Mouse (Mus musculus) hindbrain, embryonic 11.5 days (tissue): ENCODE results near the gene Mrps27. TPM values are rescaled to one million over a fixed set of nuclear protein-coding genes. Genes with fewer than 3 reads are reported as not detected.

Source experiments
- ATAC-seq: fragments of 200-750 bp; cut with Nextera tagmentation; 2 replicates; pipeline ENCODE4 v1.8.0; 2017; ENCODE audit warnings: mild to moderate bottlenecking, moderate TSS enrichment, moderate library complexity; ENCODE audit not compliant: low FRiP score
- DNase-seq: peaks from one replicate; pipeline ENCODE4 v3.0.0-alpha.2; 2015; ENCODE audit warnings: low spot score
- H3K27ac ChIP-seq: fragments of 300-500 bp; sonication (generic); 2 replicates; pipeline ENCODE4 v1.5.1; 2014; ENCODE audit warnings: mild to moderate bottlenecking, low read depth, low read length
- H3K27me3 ChIP-seq: fragments of 300-500 bp; sonication (generic); 2 replicates; pipeline ENCODE4 v1.6.1; 2014; ENCODE audit warnings: mild to moderate bottlenecking, low read length, moderate library complexity, mixed read lengths; ENCODE audit not compliant: control insufficient read depth, insufficient read depth
- H3K36me3 ChIP-seq: fragments of 300-500 bp; sonication (generic); 2 replicates; pipeline ENCODE4 v1.6.1; 2014; ENCODE audit warnings: mild to moderate bottlenecking, low read length, moderate library complexity, mixed read lengths; ENCODE audit not compliant: control insufficient read depth, insufficient read depth
- H3K4me1 ChIP-seq: fragments of 300-500 bp; sonication (generic); replicated peaks from 2 replicates; pipeline ENCODE4 v1.6.1; 2014; ENCODE audit warnings: low read length, mixed read lengths; ENCODE audit not compliant: control insufficient read depth, insufficient read depth
- H3K4me2 ChIP-seq: fragments of 300-500 bp; sonication (generic); replicated peaks from 2 replicates; pipeline ENCODE4 v1.6.1; 2014; ENCODE audit warnings: mild to moderate bottlenecking, low read depth, low read length
- H3K4me3 ChIP-seq: fragments of 300-500 bp; sonication (generic); 2 replicates; pipeline ENCODE4 v1.5.1; 2014; ENCODE audit warnings: low read depth, low read length
- H3K9ac ChIP-seq: fragments of 300-500 bp; sonication (generic); 2 replicates; pipeline ENCODE4 v1.6.1; 2014; ENCODE audit warnings: low read depth, low read length
- H3K9me3 ChIP-seq: fragments of 300-500 bp; sonication (generic); 2 replicates; pipeline ENCODE4 v1.6.1; 2016; ENCODE audit warnings: low read length; ENCODE audit not compliant: control insufficient read depth
- WGBS: fragments of 180-500 bp; shearing (Covaris S2); extraction: QIAGEN DNeasy Blood & Tissue Kit; methylation state at CpG from one replicate; pipeline ENCODE4 v1.1.7; 2014; 5-methylcytosine and 5-hydroxymethylcytosine counted together
- polyA plus RNA-seq: library from polyadenylated mRNA; unstranded; fragments of >200 nt; fragmentation: Nextera tagmentation; extraction: Ambion mirVana; gene quantifications from 2 replicates; pipeline ENCODE4 v1.2.1, GENCODE M21; 2014

Gene Mrps27
- 55.6 and 59.2 TPM in 2 replicates for polyA plus RNA-seq

- Histone ChIP-seq H3K27me3 (no peaks in the 10 kb centered on the region), H3K9me3 (no peaks in the 10 kb centered on the region), H3K36me3 (0 out of 2 replicates have a peak, but pooled peaks cover 2% of the 10 kb centered on the region), H3K27ac (peak within 1 kb of the TSS; percentile 82), H3K4me2 (peak within 1 kb of the TSS; percentile 50), H3K4me3 (peak within 1 kb of the TSS; percentile 73), H3K9ac (peak within 1 kb of the TSS; percentile 83), H3K4me1 (no peaks in the 10 kb centered on the region)
- DNase-seq, result peak; percentile 97
- peak; percentile 98 for ATAC-seq
- WGBS, result 3% methylated on average over 38 of the region's 39 CpGs
These were observed at the start of gene Mrps27, which contains the start of gene Ptcd2 for GRCm38 (mm10) chr13:99344599-99345575. Gene Mrps27 (plus strand): TSS chr13:99344786. Gene Ptcd2 (minus strand): TSS chr13:99344705.

- DNase-seq (no peak), ATAC-seq (no peak)
- Histone ChIP-seq H3K9ac (no peak overlapping the region), H3K4me2 (no peak overlapping the region), H3K27me3 (no peaks in the 10 kb centered on the region), H3K9me3 (no peaks in the 10 kb centered on the region), H3K4me1 (no peaks in the 10 kb centered on the region), H3K36me3 (no peaks in the 10 kb centered on the region), H3K4me3 (no peak overlapping the region), H3K27ac (no peak overlapping the region)
- WGBS, result 88% methylated on average over 5 of the region's 5 CpGs
These were observed 44.7 kb upstream of the Mrps27 start for GRCm38 (mm10) chr13:99299921-99300320.

- H3K4me1 ChIP-seq, result no peaks in the 10 kb centered on the region
- H3K9me3 ChIP-seq, result no peaks in the 10 kb centered on the region
- no peak overlapping the region for H3K4me3 ChIP-seq
- H3K9ac ChIP-seq, result no peak overlapping the region
- no peak overlapping the region for H3K4me2 ChIP-seq
- no peak overlapping the region for H3K27ac ChIP-seq
- DNase-seq, result no peak
- no peaks in the 10 kb centered on the region for H3K36me3 ChIP-seq
- 87% methylated on average over 5 of the region's 5 CpGs for WGBS
- no peak for ATAC-seq
- H3K27me3 ChIP-seq, result no peaks in the 10 kb centered on the region
These were observed 40.7 kb upstream of the Mrps27 start for GRCm38 (mm10) chr13:99303846-99304245.

- no peaks in the 10 kb centered on the region for H3K4me1 ChIP-seq
- H3K27me3 ChIP-seq, result no peaks in the 10 kb centered on the region
- WGBS, result 82% methylated on average over 11 of the region's 11 CpGs
- ATAC-seq (no peak), DNase-seq (no peak)
- no peak overlapping the region for H3K4me3 ChIP-seq
- no peak overlapping the region for H3K9ac ChIP-seq
- no peaks in the 10 kb centered on the region for H3K36me3 ChIP-seq
- no peak overlapping the region for H3K27ac ChIP-seq
- H3K4me2 ChIP-seq, result no peak overlapping the region
- no peaks in the 10 kb centered on the region for H3K9me3 ChIP-seq
These were observed 40.2 kb upstream of the Mrps27 start for GRCm38 (mm10) chr13:99304365-99304764.

- no peak for DNase-seq
- no peaks in the 10 kb centered on the region for H3K27me3 ChIP-seq
These were observed 39.4 kb upstream of the Mrps27 start for GRCm38 (mm10) chr13:99305186-99305585.

GRCm38 (mm10) chr13:99306164-99306563 lies 38.4 kb upstream of the Mrps27 start:
- Histone ChIP-seq H3K4me2 (no peak overlapping the region), H3K27ac (no peak overlapping the region), H3K36me3 (no peaks in the 10 kb centered on the region), H3K4me1 (no peaks in the 10 kb centered on the region), H3K9ac (no peak overlapping the region), H3K9me3 (no peaks in the 10 kb centered on the region), H3K4me3 (no peak overlapping the region), H3K27me3 (no peaks in the 10 kb centered on the region)
- ATAC-seq (no peak), DNase-seq (no peak)
- 93% methylated on average over 8 of the region's 8 CpGs for whole genome bisulfite sequencing

More at GRCm38 (mm10) chr13:99305186-99305585, 39.4 kb upstream of the Mrps27 start:
- no peaks in the 10 kb centered on the region for H3K9me3 ChIP-seq
- ATAC-seq, result no peak
- no peaks in the 10 kb centered on the region for H3K4me1 ChIP-seq
- WGBS, result 80% methylated on average over 1 of the region's 1 CpGs
- H3K4me2 ChIP-seq, result no peak overlapping the region
- no peaks in the 10 kb centered on the region for H3K36me3 ChIP-seq
- H3K9ac ChIP-seq, result no peak overlapping the region
- no peak overlapping the region for H3K4me3 ChIP-seq
- no peak overlapping the region for H3K27ac ChIP-seq

GRCm38 (mm10) chr13:99307930-99308359 lies 36.6 kb upstream of the Mrps27 start:
- whole genome bisulfite sequencing, result 87% methylated on average over 5 of the region's 5 CpGs
- DNase-seq (no peak), ATAC-seq (no peak)
- Histone ChIP-seq H3K27me3 (no peaks in the 10 kb centered on the region), H3K4me3 (no peak overlapping the region), H3K9ac (no peak overlapping the region), H3K4me2 (no peak overlapping the region), H3K36me3 (no peaks in the 10 kb centered on the region), H3K9me3 (no peaks in the 10 kb centered on the region), H3K27ac (no peak overlapping the region), H3K4me1 (no peaks in the 10 kb centered on the region)

- Histone ChIP-seq H3K4me3 (no peak overlapping the region), H3K4me1 (no peaks in the 10 kb centered on the region), H3K9ac (no peak overlapping the region), H3K9me3 (no peaks in the 10 kb centered on the region), H3K36me3 (no peaks in the 10 kb centered on the region), H3K4me2 (no peak overlapping the region), H3K27me3 (no peaks in the 10 kb centered on the region), H3K27ac (no peak overlapping the region)
- DNase-seq (no peak), ATAC-seq (no peak)
- WGBS, result 89% methylated on average over 8 of the region's 8 CpGs
These were observed 36.2 kb upstream of the Mrps27 start for GRCm38 (mm10) chr13:99308393-99308792.

- 89% methylated on average over 5 of the region's 5 CpGs for WGBS
- H3K4me3 ChIP-seq, result no peak overlapping the region
- no peak for ATAC-seq
These were observed 30.5 kb upstream of the Mrps27 start for GRCm38 (mm10) chr13:99314098-99314497.

More at GRCm38 (mm10) chr13:99314098-99314497, 30.5 kb upstream of the Mrps27 start:
- Histone ChIP-seq H3K27ac (no peak overlapping the region), H3K4me2 (no peak overlapping the region), H3K36me3 (no peaks in the 10 kb centered on the region), H3K4me1 (no peaks in the 10 kb centered on the region), H3K9me3 (no peaks in the 10 kb centered on the region), H3K9ac (no peak overlapping the region), H3K27me3 (no peaks in the 10 kb centered on the region)
- DNase-seq, result no peak
